Mouse (Mus musculus): Measurements from ENCODE around the gene Gclc. TPM values are rescaled to one million over a fixed set of nuclear protein-coding genes. Genes with fewer than 3 reads are reported as not detected.

Gene Gclc
- polyA plus RNA-seq, 1 experiment from 2014 or later, result 16.4 TPM

GRCm38 (mm10) chr9:77789615-77790348 lies 35.4 kb downstream of the Gclc start:
- no peaks in the 10 kb centered on the region for H3K4me1 ChIP-seq (replicated peaks; ENCODE audit: control insufficient read depth, insufficient read depth, low read length)
- H3K4me3 ChIP-seq (ENCODE audit: low read length), result no peak overlapping the region
- H3K27me3 ChIP-seq (ENCODE audit: control insufficient read depth, insufficient read depth, low read depth, low read length), result no peaks in the 10 kb centered on the region
- H3K4me2 ChIP-seq (ENCODE audit: low read depth, low read length), result no peak overlapping the region
- no peak overlapping the region for H3K27ac ChIP-seq (ENCODE audit: low read length)
- H3K9ac ChIP-seq (ENCODE audit: low read length), result no peak overlapping the region
- H3K36me3 ChIP-seq (ENCODE audit: control insufficient read depth, insufficient read depth, low read length), result peaks cover 23% of the 10 kb centered on the region
- peak; percentile 59 for ATAC-seq (ENCODE audit: low read depth)
- 66% methylated on average over 12 of the region's 12 CpGs for WGBS
- H3K9me3 ChIP-seq (ENCODE audit: control insufficient read depth, low read length), result no peaks in the 10 kb centered on the region

- Histone ChIP-seq H3K9me3 (ENCODE audit: control insufficient read depth, low read length) (no peaks in the 10 kb centered on the region), H3K9ac (ENCODE audit: low read length) (no peak overlapping the region), H3K36me3 (ENCODE audit: control insufficient read depth, insufficient read depth, low read length) (peaks cover 14% of the 10 kb centered on the region), H3K27ac (ENCODE audit: low read length) (no peak overlapping the region), H3K4me2 (ENCODE audit: low read depth, low read length) (no peak overlapping the region), H3K27me3 (ENCODE audit: control insufficient read depth, insufficient read depth, low read depth, low read length) (no peaks in the 10 kb centered on the region), H3K4me1 (replicated peaks; ENCODE audit: control insufficient read depth, insufficient read depth, low read length) (no peaks in the 10 kb centered on the region), H3K4me3 (ENCODE audit: low read length) (no peak overlapping the region)
- no peak for ATAC-seq (ENCODE audit: low read depth)
- 69% methylated on average over 3 of the region's 3 CpGs for WGBS
Measured at GRCm38 (mm10) chr9:77793838-77794237, 39.5 kb downstream of the Gclc start.

- H3K4me1 ChIP-seq (replicated peaks; ENCODE audit: control insufficient read depth, insufficient read depth, low read length), result no peaks in the 10 kb centered on the region; the same call in 1 of the 2 replicates
- no peak overlapping the region for H3K4me3 ChIP-seq (ENCODE audit: low read length)
- H3K9ac ChIP-seq (ENCODE audit: low read length), result no peak overlapping the region
- 50% methylated on average over 7 of the region's 7 CpGs for WGBS
- H3K4me2 ChIP-seq (ENCODE audit: low read depth, low read length), result no peak overlapping the region
- H3K27ac ChIP-seq (ENCODE audit: low read length), result no peak overlapping the region
- H3K36me3 ChIP-seq (ENCODE audit: control insufficient read depth, insufficient read depth, low read length), result no peaks in the 10 kb centered on the region
- ATAC-seq (ENCODE audit: low read depth), result no peak
- H3K27me3 ChIP-seq (ENCODE audit: control insufficient read depth, insufficient read depth, low read depth, low read length), result no peaks in the 10 kb centered on the region
- H3K9me3 ChIP-seq (ENCODE audit: control insufficient read depth, low read length), result no peaks in the 10 kb centered on the region
Measured at GRCm38 (mm10) chr9:77802461-77802860, 48.1 kb downstream of the Gclc start.

GRCm38 (mm10) chr9:77806426-77806825 lies 52.1 kb downstream of the Gclc start:
- H3K4me3 ChIP-seq (ENCODE audit: low read length), result peak overlapping the region; percentile 40
- H3K27ac ChIP-seq (ENCODE audit: low read length), result peak overlapping the region; percentile 62
- peak; percentile 37 for ATAC-seq (ENCODE audit: low read depth)

GRCm38 (mm10) chr9:77806842-77807668 lies 52.7 kb downstream of the Gclc start:
- H3K36me3 ChIP-seq (ENCODE audit: control insufficient read depth, insufficient read depth, low read length), result no peaks in the 10 kb centered on the region
- peak overlapping the region; percentile 40 for H3K4me3 ChIP-seq (ENCODE audit: low read length)
- no peaks in the 10 kb centered on the region for H3K9me3 ChIP-seq (ENCODE audit: control insufficient read depth, low read length)
- peak overlapping the region; percentile 60 for H3K4me2 ChIP-seq (ENCODE audit: low read depth, low read length)
- WGBS, result 14% methylated on average over 12 of the region's 12 CpGs
- ATAC-seq (ENCODE audit: low read depth), result peak; percentile 89
- no peaks in the 10 kb centered on the region for H3K27me3 ChIP-seq (ENCODE audit: control insufficient read depth, insufficient read depth, low read depth, low read length)
- H3K4me1 ChIP-seq (replicated peaks; ENCODE audit: control insufficient read depth, insufficient read depth, low read length), result peaks cover 4% of the 10 kb centered on the region
- peak overlapping the region; percentile 62 for H3K27ac ChIP-seq (ENCODE audit: low read length)
- H3K9ac ChIP-seq (ENCODE audit: low read length), result peak overlapping the region; percentile 61

More at GRCm38 (mm10) chr9:77806426-77806825, 52.1 kb downstream of the Gclc start:
- H3K4me1 ChIP-seq (replicated peaks; ENCODE audit: control insufficient read depth, insufficient read depth, low read length), result peaks cover 4% of the 10 kb centered on the region
- H3K27me3 ChIP-seq (ENCODE audit: control insufficient read depth, insufficient read depth, low read depth, low read length), result no peaks in the 10 kb centered on the region
- no peaks in the 10 kb centered on the region for H3K9me3 ChIP-seq (ENCODE audit: control insufficient read depth, low read length)
- H3K4me2 ChIP-seq (ENCODE audit: low read depth, low read length), result peak overlapping the region; percentile 60
- H3K9ac ChIP-seq (ENCODE audit: low read length), result peak overlapping the region; percentile 61
- no peaks in the 10 kb centered on the region for H3K36me3 ChIP-seq (ENCODE audit: control insufficient read depth, insufficient read depth, low read length)
- WGBS, result 36% methylated on average over 3 of the region's 3 CpGs

- H3K27me3 ChIP-seq (ENCODE audit: control insufficient read depth, insufficient read depth, low read depth, low read length), result no peaks in the 10 kb centered on the region
- no peak overlapping the region for H3K4me3 ChIP-seq (ENCODE audit: low read length)
- WGBS, result 66% methylated on average over 6 of the region's 6 CpGs
- H3K4me1 ChIP-seq (replicated peaks; ENCODE audit: control insufficient read depth, insufficient read depth, low read length), result peaks cover 4% of the 10 kb centered on the region
- no peak for ATAC-seq (ENCODE audit: low read depth)
- H3K9me3 ChIP-seq (ENCODE audit: control insufficient read depth, low read length), result no peaks in the 10 kb centered on the region
- H3K27ac ChIP-seq (ENCODE audit: low read length), result no peak overlapping the region
- no peak overlapping the region for H3K9ac ChIP-seq (ENCODE audit: low read length)
- H3K36me3 ChIP-seq (ENCODE audit: control insufficient read depth, insufficient read depth, low read length), result no peaks in the 10 kb centered on the region
- no peak overlapping the region for H3K4me2 ChIP-seq (ENCODE audit: low read depth, low read length)
Measured at GRCm38 (mm10) chr9:77808481-77808880, 54.1 kb downstream of the Gclc start.

- ATAC-seq (ENCODE audit: low read depth), result no peak
- whole genome bisulfite sequencing, result 65% methylated on average over 7 of the region's 7 CpGs
- H3K27ac ChIP-seq (ENCODE audit: low read length), result no peak overlapping the region
Measured at GRCm38 (mm10) chr9:77818858-77819257, 64.5 kb downstream of the Gclc start.

GRCm38 (mm10) chr9:77819318-77819717 lies 65.0 kb downstream of the Gclc start:
- H3K27me3 ChIP-seq (ENCODE audit: control insufficient read depth, insufficient read depth, low read depth, low read length), result no peaks in the 10 kb centered on the region
- no peak overlapping the region for H3K27ac ChIP-seq (ENCODE audit: low read length)
- no peak overlapping the region for H3K4me3 ChIP-seq (ENCODE audit: low read length)
- no peaks in the 10 kb centered on the region for H3K36me3 ChIP-seq (ENCODE audit: control insufficient read depth, insufficient read depth, low read length)
- H3K9ac ChIP-seq (ENCODE audit: low read length), result no peak overlapping the region
- no peak overlapping the region for H3K4me2 ChIP-seq (ENCODE audit: low read depth, low read length)
- H3K9me3 ChIP-seq (ENCODE audit: control insufficient read depth, low read length), result no peaks in the 10 kb centered on the region
- no peaks in the 10 kb centered on the region for H3K4me1 ChIP-seq (replicated peaks; ENCODE audit: control insufficient read depth, insufficient read depth, low read length)
- WGBS, result 78% methylated on average over 2 of the region's 2 CpGs
- no peak for ATAC-seq (ENCODE audit: low read depth)

More at GRCm38 (mm10) chr9:77818858-77819257, 64.5 kb downstream of the Gclc start:
- Histone ChIP-seq H3K36me3 (ENCODE audit: control insufficient read depth, insufficient read depth, low read length) (no peaks in the 10 kb centered on the region), H3K9ac (ENCODE audit: low read length) (no peak overlapping the region), H3K4me1 (replicated peaks; ENCODE audit: control insufficient read depth, insufficient read depth, low read length) (no peaks in the 10 kb centered on the region), H3K27me3 (ENCODE audit: control insufficient read depth, insufficient read depth, low read depth, low read length) (no peaks in the 10 kb centered on the region), H3K4me3 (ENCODE audit: low read length) (no peak overlapping the region), H3K4me2 (ENCODE audit: low read depth, low read length) (no peak overlapping the region), H3K9me3 (ENCODE audit: control insufficient read depth, low read length) (no peaks in the 10 kb centered on the region)

GRCm38 (mm10) chr9:77820836-77821235 lies 66.5 kb downstream of the Gclc start:
- Histone ChIP-seq H3K27me3 (ENCODE audit: control insufficient read depth, insufficient read depth, low read depth, low read length) (no peaks in the 10 kb centered on the region), H3K9me3 (ENCODE audit: control insufficient read depth, low read length) (no peaks in the 10 kb centered on the region), H3K4me1 (replicated peaks; ENCODE audit: control insufficient read depth, insufficient read depth, low read length) (peaks cover 7% of the 10 kb centered on the region), H3K4me3 (ENCODE audit: low read length) (no peak overlapping the region), H3K9ac (ENCODE audit: low read length) (no peak overlapping the region), H3K27ac (ENCODE audit: low read length) (no peak overlapping the region), H3K4me2 (ENCODE audit: low read depth, low read length) (no peak overlapping the region), H3K36me3 (ENCODE audit: control insufficient read depth, insufficient read depth, low read length) (no peaks in the 10 kb centered on the region)
- whole genome bisulfite sequencing, result 43% methylated on average over 4 of the region's 4 CpGs
- ATAC-seq (ENCODE audit: low read depth), result no peak

Data from lung, embryonic 16.5 days (tissue).